Mouse (Mus musculus) urinary bladder, postnatal 10 days (tissue): ENCODE data around the gene Vmn1r230.

Experiments used
- DNase-seq: peaks from one replicate; pipeline ENCODE4 v3.0.0; 2022; ENCODE audit warnings: low spot score

Vmn1r230 gene

DNA sequence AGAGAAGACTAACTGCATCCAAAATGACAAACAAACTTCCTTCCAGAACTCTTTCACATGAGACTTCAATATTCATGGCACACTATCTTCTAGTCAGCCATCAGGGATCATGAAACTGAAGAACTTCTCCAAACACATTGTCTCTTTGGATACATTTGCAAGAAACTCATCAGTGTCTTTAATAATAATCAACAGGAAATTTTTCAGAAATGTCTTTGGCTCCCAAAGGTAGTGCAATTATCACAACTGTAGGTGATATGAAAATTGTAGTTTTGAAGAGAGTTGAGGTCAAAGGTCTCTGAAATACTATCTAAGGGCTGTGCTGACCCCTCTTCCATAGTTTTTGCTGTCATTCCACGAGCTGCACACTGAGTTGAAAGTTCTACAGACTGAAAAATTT, at the start of gene Vmn1r230:
Gene Vmn1r230 (plus strand): TSS at position 301 of the 400 bp plus-strand sequence.
- DNase-seq = no peak

DNA sequence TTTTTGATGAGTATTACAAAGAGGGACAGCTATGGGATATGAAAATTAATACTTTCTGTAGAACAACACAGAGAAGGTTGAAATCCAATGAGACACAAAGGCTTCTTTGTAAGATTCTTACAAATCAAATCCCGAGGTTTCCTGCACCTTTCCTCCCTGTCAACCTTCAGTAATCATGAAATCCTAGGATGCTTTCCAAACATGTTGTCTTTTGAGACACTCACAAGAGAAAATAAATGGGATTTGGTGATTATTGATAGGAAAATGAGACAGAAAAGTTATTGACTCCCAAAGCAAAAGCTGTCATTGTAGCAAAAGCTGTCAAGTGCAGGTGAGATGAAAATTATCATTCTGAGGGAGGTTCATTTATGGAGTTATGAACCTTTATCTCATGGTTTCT, 29.0 kb upstream of the Vmn1r230 start, which contains the start of gene Vmn1r229:
Gene Vmn1r229 (plus strand): TSS at position 301 of the 400 bp plus-strand sequence.
- no peak for DNase-seq
